Mouse (Mus musculus) embryonic facial prominence, embryonic 11.5 days (tissue): Measurements from ENCODE around the gene Defa28. TPM values are rescaled to one million over a fixed set of nuclear protein-coding genes. Genes with fewer than 3 reads are reported as not detected.
"Not testable (repeated sequence)": the region's sequence is repeated elsewhere in the genome, so short reads cannot be mapped to it uniquely, and the experiment has no call there.

ENCODE experiments used
- ATAC-seq: fragments of 200-750 bp; cut with Nextera tagmentation; replicated peaks from 2 replicates; pipeline ENCODE4 v1.8.0; 2017; ENCODE audit warnings: low read depth; ENCODE audit not compliant: insufficient number of reproducible peaks, low FRiP score, low TSS enrichment
- DNase-seq: peaks from one replicate; pipeline ENCODE4 v3.0.0-alpha.2; 2015; ENCODE audit warnings: low spot score
- H3K27ac ChIP-seq: fragments of 300-500 bp; sonication (generic); replicated peaks from 2 replicates; pipeline ENCODE4 v1.5.1; 2014; ENCODE audit warnings: mild to moderate bottlenecking, low read depth, low read length, control low read depth
- H3K27me3 ChIP-seq: fragments of 300-500 bp; sonication (generic); 2 replicates; pipeline ENCODE4 v1.6.1; 2014; ENCODE audit warnings: mild to moderate bottlenecking, low read length, moderate library complexity, mixed read lengths; ENCODE audit not compliant: control insufficient read depth, insufficient read depth
- H3K36me3 ChIP-seq: fragments of 300-500 bp; sonication (generic); replicated peaks from 2 replicates; pipeline ENCODE4 v1.6.1; 2014; ENCODE audit warnings: low read depth, mild to moderate bottlenecking, low read length, moderate library complexity, mixed read lengths; ENCODE audit not compliant: control insufficient read depth, insufficient read depth
- H3K4me1 ChIP-seq: fragments of 300-500 bp; sonication (generic); 2 replicates; pipeline ENCODE4 v1.6.1; 2014; ENCODE audit warnings: low read length, mixed read lengths; ENCODE audit not compliant: control insufficient read depth, insufficient read depth
- H3K4me2 ChIP-seq: fragments of 300-500 bp; sonication (generic); 2 replicates; pipeline ENCODE4 v1.6.1; 2014; ENCODE audit warnings: low read depth, mild to moderate bottlenecking, control low read depth, low read length, moderate library complexity
- H3K4me3 ChIP-seq: fragments of 300-500 bp; sonication (generic); 2 replicates; pipeline ENCODE4 v1.5.1; 2014; ENCODE audit warnings: low read depth, low read length, control low read depth
- H3K9ac ChIP-seq: fragments of 300-500 bp; sonication (generic); replicated peaks from 2 replicates; pipeline ENCODE4 v1.6.1; 2014; ENCODE audit warnings: mild to moderate bottlenecking, control low read depth, low read length
- H3K9me3 ChIP-seq: fragments of 300-500 bp; sonication (generic); replicated peaks from 2 replicates; pipeline ENCODE4 v1.6.1; 2016; ENCODE audit warnings: mild to moderate bottlenecking, low read length, inconsistent platforms, mixed read lengths; ENCODE audit not compliant: control insufficient read depth
- WGBS: fragments of 180-500 bp; shearing (Covaris S2); extraction: QIAGEN DNeasy Blood & Tissue Kit; methylation state at CpG from one replicate; pipeline ENCODE4 v1.1.7; 2014; 5-methylcytosine and 5-hydroxymethylcytosine counted together
- polyA plus RNA-seq: library from polyadenylated mRNA; unstranded; fragments of >200 nt; fragmentation: Nextera tagmentation; extraction: Ambion mirVana; gene quantifications from 2 replicates; pipeline ENCODE4 v1.2.1, GENCODE M21; 2014

The Defa28 gene
- not detected in 2 replicates for polyA plus RNA-seq

DNA sequence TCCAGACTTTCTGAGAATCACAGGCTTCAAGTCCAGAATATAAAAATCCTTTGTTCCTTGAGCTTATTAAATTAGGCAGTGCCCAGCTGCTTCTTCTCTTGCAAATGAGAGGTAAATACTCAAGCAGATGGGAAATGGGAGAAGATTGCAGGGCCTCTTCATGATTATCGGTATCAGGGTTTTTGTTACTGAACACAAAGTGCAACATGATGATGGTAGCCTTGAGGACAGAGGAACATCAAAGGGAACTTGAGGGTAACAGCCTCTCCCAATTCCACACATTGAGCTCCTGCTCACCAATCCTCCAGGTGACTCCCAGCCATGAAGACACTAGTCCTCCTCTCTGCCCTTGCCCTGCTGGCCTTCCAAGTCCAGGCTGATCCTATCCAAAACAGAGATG, at the start of gene Defa28:
Defa28 (plus strand) TSS at position 301 of the 400 bp plus-strand sequence.
- not testable (repeated sequence) for H3K4me2 ChIP-seq, H3K9me3 ChIP-seq, H3K4me3 ChIP-seq, H3K36me3 ChIP-seq, H3K9ac ChIP-seq, H3K27ac ChIP-seq, H3K4me1 ChIP-seq, DNase-seq, ATAC-seq, H3K27me3 ChIP-seq
- no CpG with 5 or more reads among the region's 1 CpGs for WGBS

DNA sequence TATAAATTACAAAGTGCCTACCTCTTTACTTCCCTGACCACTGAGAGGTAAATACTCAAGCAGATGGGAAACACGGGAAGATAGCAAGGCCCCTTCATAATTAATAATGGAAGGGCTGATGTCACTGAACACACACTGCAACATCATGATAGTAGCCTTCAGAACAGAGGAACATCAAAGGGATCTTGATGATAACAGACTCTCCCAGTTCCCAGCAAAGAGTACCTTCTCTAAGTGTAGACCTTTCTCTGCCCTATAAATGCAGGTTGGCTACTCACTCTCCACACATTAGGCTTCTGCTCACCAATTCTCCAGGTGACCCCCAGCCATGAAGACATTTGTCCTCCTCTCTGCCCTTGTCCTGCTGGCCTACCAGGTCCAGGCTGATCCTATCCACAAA, 17.7 kb upstream of the Defa28 start, which contains the start of gene Defa37:
Defa37 (plus strand) TSS at position 301 of the 400 bp plus-strand sequence.
- not testable (repeated sequence) for H3K9me3 ChIP-seq, H3K27me3 ChIP-seq, H3K9ac ChIP-seq, H3K4me1 ChIP-seq, H3K4me2 ChIP-seq, H3K36me3 ChIP-seq, H3K4me3 ChIP-seq, H3K27ac ChIP-seq, DNase-seq, ATAC-seq
- WGBS = no CpG with 5 or more reads among the region's 1 CpGs

DNA sequence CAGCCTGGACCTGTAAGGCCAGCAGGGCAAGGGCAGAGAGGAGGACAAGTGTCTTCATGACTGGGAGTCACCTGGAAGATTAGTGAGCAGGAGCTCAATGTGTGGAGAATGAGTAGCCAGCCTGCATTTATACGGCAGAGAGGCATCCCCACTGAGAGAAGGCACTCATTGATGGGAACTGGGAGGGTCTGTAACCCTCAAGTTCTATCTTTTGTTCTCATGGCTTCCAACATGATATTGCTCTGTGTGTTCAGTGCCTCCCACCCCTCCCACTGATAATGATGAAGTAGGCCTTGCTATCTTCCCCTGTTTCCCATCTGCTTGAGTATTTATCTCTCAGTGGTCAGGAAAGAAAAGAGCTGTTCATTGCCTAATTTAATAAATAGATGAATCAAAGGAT, 11.6 kb downstream of the Defa28 start, which contains the start of gene Gm7861:
Gm7861 (minus strand) TSS at position 101 of the 400 bp plus-strand sequence.
- not testable (repeated sequence) for H3K4me1 ChIP-seq, H3K27ac ChIP-seq, H3K4me2 ChIP-seq, H3K9ac ChIP-seq, H3K4me3 ChIP-seq, ATAC-seq, H3K27me3 ChIP-seq, H3K36me3 ChIP-seq, DNase-seq, H3K9me3 ChIP-seq
- WGBS = no CpG with 5 or more reads among the region's 1 CpGs

DNA sequence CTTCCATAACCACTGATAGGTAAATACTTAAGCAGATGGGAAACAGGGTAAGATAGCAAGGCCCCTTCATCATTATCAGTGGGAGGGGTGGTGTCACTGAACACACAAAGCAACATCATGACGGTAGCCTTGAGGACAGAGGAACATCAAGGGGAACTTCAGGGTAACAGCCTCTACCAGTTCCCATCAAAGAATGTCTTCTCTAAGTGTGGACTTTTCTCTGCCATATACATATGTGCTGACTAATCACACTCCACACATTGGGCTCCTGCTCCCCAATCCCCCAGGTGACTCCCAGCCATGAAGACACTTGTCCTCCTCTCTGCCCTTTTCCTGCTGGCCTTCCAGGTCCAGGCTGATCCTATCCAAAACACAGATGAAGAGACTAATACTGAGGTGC, 35.1 kb downstream of the Defa28 start, which contains the start of gene Defa26:
Defa26 (plus strand) TSS at position 301 of the 400 bp plus-strand sequence.
- H3K27ac ChIP-seq, H3K36me3 ChIP-seq, H3K4me1 ChIP-seq, DNase-seq, ATAC-seq, H3K4me3 ChIP-seq, H3K9ac ChIP-seq, H3K9me3 ChIP-seq, H3K27me3 ChIP-seq, H3K4me2 ChIP-seq: not testable (repeated sequence)
- no CpG with 5 or more reads among the region's 1 CpGs for WGBS

Other genes starting within 250 kb of the Defa28 start
- not detected in 2 replicates for gene Defa2, start 204.5 kb upstream of the Defa28 start, polyA plus RNA-seq
- gene Defa33, start 191.2 kb upstream of the Defa28 start, polyA plus RNA-seq = not detected in 2 replicates
- not detected in 2 replicates for gene Defa36, start 155.6 kb upstream of the Defa28 start, polyA plus RNA-seq
- not detected in 2 replicates for gene Gm7849, start 126.4 kb upstream of the Defa28 start, polyA plus RNA-seq
- gene Defa20, start 73.7 kb upstream of the Defa28 start, polyA plus RNA-seq = not detected in 2 replicates
- gene Defa32, start 54.0 kb upstream of the Defa28 start, polyA plus RNA-seq = not detected in 2 replicates
- gene Defa37, start 17.6 kb upstream of the Defa28 start, polyA plus RNA-seq = not detected in 2 replicates
- gene Gm7861, start 11.5 kb downstream of the Defa28 start, polyA plus RNA-seq = not detected in 2 replicates
- not detected in 2 replicates for gene Defa26, start 35.2 kb downstream of the Defa28 start, polyA plus RNA-seq
- not detected in 2 replicates for gene Defa17, start 72.8 kb downstream of the Defa28 start, polyA plus RNA-seq
- gene Defa34, start 82.8 kb downstream of the Defa28 start, polyA plus RNA-seq = not detected in 2 replicates
- gene AY761184, start 120.6 kb downstream of the Defa28 start, polyA plus RNA-seq = not detected in 2 replicates
- not detected in 2 replicates for gene Defa24, start 151.5 kb downstream of the Defa28 start, polyA plus RNA-seq
- not detected in 2 replicates for gene Defb50, start 240.5 kb downstream of the Defa28 start, polyA plus RNA-seq